Comparison of ENCODE assay signal across 24 mouse cellular contexts in genomic region chr17:75161931-75162330, GRCm38 (mm10).
DNase-seq lines count a peak whose midpoint lies in the region; ATAC-seq lines count a peak whose summit lies in the region.
"Had no signal": no experiment of that assay in that cellular context is flagged by ENCODE, and none has a peak within 500 bp of the region (broad histone marks: within the 10 kb centered on the region; RNA-seq: fewer than 3 reads in every experiment).

No protein-coding gene starts in this region.

- WGBS in kidney, embryonic 15.5 days: 59% methylated on average over 4 of the region's 4 CpGs
- 43% methylated on average over 4 of the region's 4 CpGs for WGBS in embryonic facial prominence, embryonic 13.5 days
- 38% methylated on average over 4 of the region's 4 CpGs for WGBS in embryonic facial prominence, embryonic 14.5 days

- no peak overlapping the region for H3K4me2 ChIP-seq in kidney, embryonic 15.5 days
- no peak overlapping the region; the same call in 1 of the 2 replicates for H3K4me2 ChIP-seq in embryonic facial prominence, embryonic 13.5 days
- H3K4me2 ChIP-seq in embryonic facial prominence, embryonic 14.5 days (ENCODE audit: low read depth, low read length): no peak overlapping the region
- H3K4me2 ChIP-seq: embryonic facial prominence, embryonic 15.5 days; heart, embryonic 12.5 days; heart, embryonic 15.5 days had no signal

- peak; percentile 54; the same call in 1 of the 2 replicates for ATAC-seq in kidney, embryonic 15.5 days (replicated peaks; ENCODE audit: low FRiP score)
- no peak for ATAC-seq in embryonic facial prominence, embryonic 13.5 days (ENCODE audit: insufficient number of reproducible peaks, insufficient read depth, low FRiP score, low TSS enrichment, low read depth)
- ATAC-seq in embryonic facial prominence, embryonic 14.5 days (ENCODE audit: low read depth): 0 out of 2 replicates have a peak, but pooled peaks have one; percentile 33
- ATAC-seq: CD4-positive, CD25-positive, alpha-beta regulatory T cell, adult 4 months; forebrain, embryonic 14.5 days; forebrain, postnatal 0 days; intestine, postnatal 0 days had no signal

- H3K9me3 ChIP-seq in kidney, embryonic 15.5 days (replicated peaks): no peaks in the 10 kb centered on the region
- no peaks in the 10 kb centered on the region for H3K9me3 ChIP-seq in embryonic facial prominence, embryonic 13.5 days
- no peaks in the 10 kb centered on the region for H3K9me3 ChIP-seq in embryonic facial prominence, embryonic 14.5 days (ENCODE audit: control insufficient read depth, low read length)
- H3K9me3 ChIP-seq: embryonic facial prominence, embryonic 15.5 days; heart, embryonic 12.5 days; heart, embryonic 15.5 days had no signal

- H3K4me3 ChIP-seq in kidney, embryonic 15.5 days (replicated peaks): no peak overlapping the region
- H3K4me3 ChIP-seq in embryonic facial prominence, embryonic 13.5 days: no peak overlapping the region
- H3K4me3 ChIP-seq in embryonic facial prominence, embryonic 14.5 days (ENCODE audit: low read depth, low read length): no peak overlapping the region
- H3K4me3 ChIP-seq: embryonic facial prominence, embryonic 15.5 days; gastrocnemius, adult 2 months; heart, embryonic 12.5 days; heart, embryonic 15.5 days had no signal

- no peaks in the 10 kb centered on the region for H3K27me3 ChIP-seq in kidney, embryonic 15.5 days
- no peaks in the 10 kb centered on the region for H3K27me3 ChIP-seq in embryonic facial prominence, embryonic 13.5 days
- no peaks in the 10 kb centered on the region for H3K27me3 ChIP-seq in embryonic facial prominence, embryonic 14.5 days (replicated peaks; ENCODE audit: control insufficient read depth, insufficient read depth, low read length)
- H3K27me3 ChIP-seq: embryonic facial prominence, embryonic 15.5 days; heart, embryonic 12.5 days; heart, embryonic 15.5 days had no signal

- H3K4me1 ChIP-seq in kidney, embryonic 15.5 days: peaks cover 13% of the 10 kb centered on the region; the same call in 1 of the 2 replicates
- H3K4me1 ChIP-seq in embryonic facial prominence, embryonic 13.5 days: peaks cover 11% of the 10 kb centered on the region; the same call in 1 of the 2 replicates
- H3K4me1 ChIP-seq in embryonic facial prominence, embryonic 14.5 days (ENCODE audit: control insufficient read depth, insufficient read depth, low read length): 0 out of 2 replicates have a peak, but pooled peaks cover 2% of the 10 kb centered on the region

- H3K9ac ChIP-seq in kidney, embryonic 15.5 days: no peak overlapping the region
- H3K9ac ChIP-seq in embryonic facial prominence, embryonic 13.5 days: no peak overlapping the region
- H3K9ac ChIP-seq in embryonic facial prominence, embryonic 14.5 days (ENCODE audit: low read depth, low read length): no peak overlapping the region
- H3K9ac ChIP-seq: embryonic facial prominence, embryonic 15.5 days; forebrain, postnatal 0 days; heart, embryonic 12.5 days; heart, embryonic 15.5 days had no signal

- H3K36me3 ChIP-seq in kidney, embryonic 15.5 days: 0 out of 2 replicates have a peak, but pooled peaks cover 5% of the 10 kb centered on the region
- H3K36me3 ChIP-seq in embryonic facial prominence, embryonic 13.5 days: no peaks in the 10 kb centered on the region
- H3K36me3 ChIP-seq in embryonic facial prominence, embryonic 14.5 days (ENCODE audit: control insufficient read depth, insufficient read depth, low read length): no peaks in the 10 kb centered on the region
- H3K36me3 ChIP-seq: embryonic facial prominence, embryonic 15.5 days; heart, embryonic 15.5 days had no signal

- intact Hi-C loops in heart, postnatal 14 days (cut with DNase I): no loop called here

- DNase-seq in heart, adult 11 months: peak; percentile 48
- DNase-seq in heart, postnatal 14 days: no peak
- DNase-seq in kidney, adult 11 months: no peak
- no peak for DNase-seq in embryonic facial prominence, embryonic 14.5 days (ENCODE audit: low spot score)
- DNase-seq: adrenal gland, adult 2 months; adrenal gland, postnatal 14 days; cerebellum, adult 11 months; cerebellum, adult 2 months; cerebellum, adult 9-11 months; cerebellum, postnatal 36 days; forebrain, postnatal 0 days; gastrocnemius, adult 2 months; gastrocnemius, postnatal 14 days; heart, adult 18-20 months; heart, postnatal 10 days; heart, postnatal 4 days had no signal

- H3K27ac ChIP-seq in kidney, embryonic 15.5 days: no peak overlapping the region
- H3K27ac ChIP-seq in embryonic facial prominence, embryonic 13.5 days: peak overlapping the region; percentile 22; the same call in 1 of the 2 replicates
- H3K27ac ChIP-seq in embryonic facial prominence, embryonic 14.5 days (replicated peaks; ENCODE audit: low read depth, low read length): no peak overlapping the region
- H3K27ac ChIP-seq: embryonic facial prominence, embryonic 15.5 days; gastrocnemius, adult 2 months; heart, embryonic 15.5 days had no signal
